Mouse (Mus musculus): Measurements from ENCODE around the gene Pgap1. TPM values are rescaled to one million over a fixed set of nuclear protein-coding genes. Genes with fewer than 3 reads are reported as not detected.

The Pgap1 gene
- polyA plus RNA-seq, 1 experiment from 2014 or later: 3.0 TPM

- peak overlapping the region; percentile 96 for H3K9ac ChIP-seq
- 55% methylated on average over 3 of the region's 3 CpGs for WGBS
- peaks cover 10% of the 10 kb centered on the region for H3K36me3 ChIP-seq
- no peaks in the 10 kb centered on the region for H3K9me3 ChIP-seq
- peak overlapping the region; percentile 87 for H3K4me3 ChIP-seq
- no peak overlapping the region for H3K27ac ChIP-seq (replicated peaks)
- H3K4me2 ChIP-seq: peak overlapping the region; percentile 86
- H3K4me1 ChIP-seq: peaks cover 14% of the 10 kb centered on the region
- no peak for ATAC-seq (ENCODE audit: extremely low read depth, insufficient number of reproducible peaks, low FRiP score, low TSS enrichment)
- 0 out of 2 replicates have a peak, but pooled peaks cover 7% of the 10 kb centered on the region for H3K27me3 ChIP-seq (replicated peaks)
Observed at GRCm38 (mm10) chr1:54439080-54439476, 118.4 kb downstream of the Pgap1 start.

DNA sequence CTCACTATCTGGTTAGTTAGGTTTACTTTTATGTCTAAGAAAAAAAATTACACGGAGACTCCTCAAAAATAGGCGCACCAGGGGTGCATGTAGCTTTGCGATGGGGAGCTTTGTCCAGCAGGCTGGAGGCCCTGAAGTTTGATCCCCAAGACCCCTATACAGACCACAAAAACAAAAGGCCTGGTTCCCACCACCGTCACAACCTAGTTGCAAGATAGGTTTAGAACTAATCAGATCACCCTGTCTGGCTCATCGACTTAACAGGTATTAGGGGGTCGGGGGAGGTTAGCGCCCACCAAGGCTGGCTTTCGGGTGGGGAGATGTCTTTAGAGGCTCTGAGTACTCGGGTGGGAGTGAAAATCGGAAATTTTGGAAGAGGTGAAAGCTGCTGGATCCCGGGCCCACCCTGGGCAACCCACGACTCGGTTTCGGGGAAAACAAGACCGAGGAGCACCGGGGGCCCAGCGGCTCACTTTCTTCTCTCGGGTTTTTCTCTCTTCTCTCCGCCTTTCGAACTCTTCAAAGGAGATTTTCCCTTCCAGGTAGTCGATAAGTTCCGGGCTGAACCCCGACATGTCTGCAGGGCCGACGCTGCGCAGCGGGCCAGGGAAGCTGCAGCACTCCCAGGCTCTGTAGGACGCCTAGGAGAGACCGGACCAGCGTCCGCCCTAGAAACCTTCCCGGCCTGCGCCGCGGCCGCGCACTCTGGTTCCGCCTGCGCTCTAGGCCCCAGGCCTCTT lies 119.0 kb downstream of the Pgap1 start, which contains the start of gene Gtf3c3:
Gene Gtf3c3 (minus strand): TSS at position 632 of the 740 bp plus-strand sequence.
- H3K4me1 ChIP-seq: peaks cover 14% of the 10 kb centered on the region
- H3K4me3 ChIP-seq: peak within 1 kb of the TSS; percentile 87
- no peak; the same call in 1 of the 2 replicates for ATAC-seq (ENCODE audit: extremely low read depth, insufficient number of reproducible peaks, low FRiP score, low TSS enrichment)
- H3K4me2 ChIP-seq: peak within 1 kb of the TSS; percentile 86
- peak within 1 kb of the TSS; percentile 39; the same call in 1 of the 2 replicates for H3K27ac ChIP-seq (replicated peaks)
- H3K27me3 ChIP-seq (replicated peaks): 0 out of 2 replicates have a peak, but pooled peaks cover 5% of the 10 kb centered on the region
- peaks cover 16% of the 10 kb centered on the region for H3K36me3 ChIP-seq
- peak within 1 kb of the TSS; percentile 96 for H3K9ac ChIP-seq
- no peaks in the 10 kb centered on the region for H3K9me3 ChIP-seq
- WGBS: 3% methylated on average over 39 of the region's 39 CpGs

Other genes starting within 250 kb of the Pgap1 start
- 14.2 and 14.3 TPM in 2 replicates for gene Gtf3c3, start 118.7 kb downstream of the Pgap1 start, polyA plus RNA-seq (2015; fragmentation: Nextera tagmentation; extraction: Ambion mirVana)

All from heart, embryonic 13.5 days (tissue).